Mouse (Mus musculus): ENCODE measurements around the gene Phox2b.

Gene Phox2b

DNA sequence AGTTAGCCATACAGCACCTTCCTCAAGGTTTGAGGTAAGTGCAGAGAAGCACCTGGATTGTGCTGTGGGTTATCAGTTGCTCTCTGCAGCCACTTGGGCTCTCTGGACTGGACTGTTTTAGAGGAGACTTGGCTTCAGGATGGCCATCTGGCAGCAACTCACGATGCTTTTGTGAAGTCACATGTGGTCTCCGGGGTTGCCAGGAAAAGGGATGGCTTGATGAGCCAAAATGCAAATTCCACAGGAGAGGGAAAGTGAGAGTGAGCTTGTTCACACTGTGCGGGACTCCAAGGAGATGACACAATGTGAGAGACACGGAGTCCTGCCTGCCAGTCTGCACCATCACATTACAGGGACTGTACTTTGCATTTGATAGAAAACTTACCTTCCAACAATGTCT lies 7.3 kb downstream of the Phox2b start:
- in situ Hi-C loops (cut with MboI), result no loop called here

GRCm38 (mm10) chr5:67090856-67091255 lies 8.2 kb downstream of the Phox2b start:
- in situ Hi-C loops (cut with MboI), result no loop called here

DNA sequence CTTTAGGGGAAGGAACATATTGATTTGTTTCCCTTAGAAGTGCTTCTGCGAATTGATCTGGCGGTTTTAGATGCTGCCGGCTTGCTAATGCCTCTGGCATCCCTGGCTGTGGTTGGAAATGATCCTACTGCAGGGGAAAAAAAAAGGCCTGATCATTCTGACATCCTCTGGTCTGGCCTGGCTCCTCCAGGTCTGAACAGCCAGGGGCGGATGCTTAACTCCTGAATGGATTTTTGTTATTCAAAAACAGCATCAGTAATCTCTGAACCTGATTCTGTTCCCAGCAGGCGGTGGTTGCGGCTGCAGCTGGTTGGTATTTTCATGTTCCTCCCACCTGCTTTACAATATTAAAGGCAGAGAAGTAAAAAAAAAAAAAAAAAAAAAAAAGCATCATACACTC lies 16.0 kb downstream of the Phox2b start:
- in situ Hi-C loops (cut with MboI), result no loop called here

DNA sequence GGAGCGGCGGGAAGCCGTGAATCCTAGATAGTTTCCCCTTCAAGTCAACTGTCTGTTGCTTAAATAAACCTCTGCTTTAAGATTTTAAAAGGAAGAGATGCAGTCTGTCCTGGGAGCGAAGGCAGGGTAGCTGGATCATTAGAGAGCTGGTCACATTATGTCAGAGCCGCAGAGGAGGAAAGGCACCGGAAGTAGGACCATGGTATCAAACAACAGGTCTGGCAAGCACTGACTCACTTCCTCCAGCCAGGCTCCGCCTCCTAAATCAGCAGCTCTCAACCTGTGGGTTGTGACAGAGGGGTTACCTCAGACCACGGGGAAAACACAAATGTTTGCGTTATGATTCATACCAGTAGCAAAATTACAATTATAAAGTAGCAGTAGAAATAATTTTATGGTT lies 35.5 kb downstream of the Phox2b start:
- in situ Hi-C loops (cut with MboI), result no loop called here

GRCm38 (mm10) chr5:67060519-67060918 lies 38.6 kb downstream of the Phox2b start:
- in situ Hi-C loops (cut with MboI), result no loop called here

- in situ Hi-C loops (cut with MboI), result no loop called here
Measured at GRCm38 (mm10) chr5:67057803-67058202, 41.3 kb downstream of the Phox2b start.

DNA sequence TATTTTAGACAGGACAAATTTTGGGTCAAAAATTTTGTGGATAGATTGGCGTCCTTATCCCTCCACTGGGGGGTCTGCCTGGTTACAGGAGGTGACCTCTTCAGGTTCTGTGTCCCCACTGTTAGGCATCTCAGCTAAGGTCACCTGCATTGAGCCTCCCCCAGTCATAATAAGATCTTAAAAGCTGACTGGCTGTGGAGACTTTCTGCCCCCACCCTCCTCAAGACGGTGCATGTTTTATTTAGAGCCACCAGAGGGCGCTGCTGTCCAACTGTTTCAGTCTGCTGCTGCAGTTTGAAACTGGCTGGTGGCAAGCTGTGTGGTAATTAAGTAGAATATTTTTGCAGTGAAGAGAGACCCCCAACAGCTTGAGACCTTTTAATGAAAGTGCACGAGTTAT lies 51.1 kb downstream of the Phox2b start:
- in situ Hi-C loops (cut with MboI), result no loop called here
